Comparison of ENCODE assay signal across 8 mouse cellular contexts in the genomic region with DNA sequence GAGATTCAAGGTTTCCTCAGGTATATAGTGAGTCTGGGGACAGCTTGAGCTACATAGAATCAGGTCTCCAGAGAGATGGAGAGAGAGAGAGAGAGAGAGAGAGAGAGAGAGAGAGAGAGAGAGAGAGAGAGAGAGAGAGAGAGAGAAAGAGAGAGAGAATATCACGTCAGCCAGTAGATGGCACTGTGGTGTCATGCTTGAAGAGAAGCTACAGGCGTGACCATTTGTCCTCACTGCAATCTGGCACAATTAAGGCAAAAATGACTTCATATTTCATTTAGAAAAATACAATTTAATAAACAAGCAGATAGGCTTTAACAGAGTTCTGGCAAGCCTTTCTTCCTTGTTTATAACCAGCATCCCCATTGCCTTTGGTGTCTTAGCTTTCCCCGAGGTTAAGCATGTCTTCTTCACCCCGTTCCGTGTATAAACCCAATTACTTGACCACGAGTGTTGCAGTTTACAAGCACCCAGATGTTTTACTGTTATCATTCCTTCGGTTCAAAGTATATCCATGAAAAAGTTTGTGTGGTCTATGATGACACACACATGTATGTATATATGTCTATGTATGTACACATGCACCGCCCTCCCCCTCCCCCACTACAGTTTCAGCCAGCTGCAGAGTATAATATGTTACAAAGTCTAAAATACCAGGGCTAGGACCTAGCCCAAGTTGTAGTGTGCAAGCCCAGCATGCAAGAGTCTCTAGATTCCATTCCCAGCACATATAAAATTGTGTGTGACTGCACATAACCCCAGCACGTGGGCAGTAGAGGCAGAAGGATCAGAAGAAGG. TPM values are rescaled to one million over a fixed set of nuclear protein-coding genes. Genes with fewer than 3 reads are reported as not detected.
DNase-seq lines count a peak whose midpoint lies in the region; ATAC-seq and TF ChIP-seq lines count a peak whose summit lies in the region.

No protein-coding gene starts in this region.

- peak; percentile 70 for DNase-seq in 416B (ENCODE audit: low read depth)
- DNase-seq in Muller cell, postnatal 12 days (ENCODE audit: inconsistent ontology term), result peak; percentile 66
- DNase-seq in cerebellum, postnatal 36 days, result peak; percentile 50 to 77
- peak; percentile 56 for DNase-seq in gastrocnemius, postnatal 14 days
- DNase-seq in kidney, postnatal 36 days, result peak; percentile 57 to 82
- DNase-seq in lung, postnatal 0 days (ENCODE audit: low spot score), result peak; percentile 77
- peak; percentile 78 for DNase-seq in right cerebral cortex, postnatal 14 days

- 43% methylated on average over 9 of the region's 9 CpGs for WGBS in lung, postnatal 0 days

- no peak overlapping the region for H3K4me3 ChIP-seq in lung, postnatal 0 days (ENCODE audit: low read depth, low read length)

- no peak overlapping the region for H3K9ac ChIP-seq in lung, postnatal 0 days (replicated peaks; ENCODE audit: low read depth)

- TF ChIP-seq EP300 in lung, postnatal 0 days (IDR thresholded peaks at IDR 0.05), result no peak

- ATAC-seq in lung, postnatal 0 days, result no peak
- ATAC-seq in granulocyte monocyte progenitor cell, adult 5-6 weeks (replicated peaks; ENCODE audit: poor library complexity, severe bottlenecking), result no peak; the same call in 1 of the 2 replicates

- no peak overlapping the region for H3K4me2 ChIP-seq in lung, postnatal 0 days (replicated peaks; ENCODE audit: low read depth, low read length)

- no peaks in the 10 kb centered on the region for H3K9me3 ChIP-seq in lung, postnatal 0 days (ENCODE audit: low read length)

- no peak overlapping the region for H3K27ac ChIP-seq in lung, postnatal 0 days (ENCODE audit: low read length)

- TF ChIP-seq CTCF in lung, postnatal 0 days (IDR thresholded peaks at IDR 0.05), result peak; percentile 82

- H3K4me1 ChIP-seq in lung, postnatal 0 days (ENCODE audit: insufficient read depth, low read depth, low read length), result no peaks in the 10 kb centered on the region

- H3K27me3 ChIP-seq in lung, postnatal 0 days (replicated peaks; ENCODE audit: insufficient read depth, low read length), result no peaks in the 10 kb centered on the region

- H3K36me3 ChIP-seq in lung, postnatal 0 days (ENCODE audit: insufficient read depth, low read length), result no peaks in the 10 kb centered on the region

- intact Hi-C loops in gastrocnemius, postnatal 14 days (cut with DNase I; ENCODE audit: low total_unique reads), result loop anchor here (5.0 to 10.0 kb wide), 2 partner anchors 205 to 392 kb away; no protein-coding TSS in a partner anchor

RNA-seq across cellular contexts. Expression of a gene that starts 53.8 kb away (rescaled TPM):
- total RNA-seq in gastrocnemius, postnatal 14 days (2021), result 100 to 1,000 TPM in 1 of 2 experiments, 10 to 100 TPM in 1; 78.4 to 112 TPM
- polyA plus RNA-seq in lung, postnatal 0 days (2015; fragmentation: Nextera tagmentation; extraction: Ambion mirVana), result 24.5 and 31.5 TPM in 2 replicates
- total RNA-seq in granulocyte monocyte progenitor cell, adult 5-6 weeks (2014; fragmentation: Nextera tagmentation), result not detected in 2 replicates
- total RNA-seq in granulocyte monocyte progenitor cell, adult 5-6 weeks (2017), result 0.05 and 0.39 TPM in 2 replicates

Comparison
In these comparisons a context has a peak if more than half of its experiments do, and no peak if none do; other contexts are left out.
1. RNA of a gene that starts 53.8 kb away (total RNA-seq): 78.4 to 112 TPM in gastrocnemius, postnatal 14 days; 0.05 to 0.39 TPM in granulocyte monocyte progenitor cell, adult 5-6 weeks; every median in the first group is over 10 times any median in the second.
2. Peak in every context shown above with its lines, with median percentiles within 50 percentile points of each other: DNase-seq.